Mouse (Mus musculus): Measurements from ENCODE around the gene Pde7b.

The Pde7b gene

GRCm38 (mm10) chr10:20361542-20362449 is 363.1 kb downstream of the Pde7b start:
- DNase-seq (ENCODE audit: low spot score), result no peak

GRCm38 (mm10) chr10:20348894-20349293 is 376.0 kb downstream of the Pde7b start:
- no peak for DNase-seq (ENCODE audit: low spot score)
